Mouse (Mus musculus): ENCODE results near the gene Cyp2b19. TPM values are rescaled to one million over a fixed set of nuclear protein-coding genes. Genes with fewer than 3 reads are reported as not detected.
"Not testable (repeated sequence)": the region's sequence is repeated elsewhere in the genome, so short reads cannot be mapped to it uniquely, and the experiment has no call there.

Gene Cyp2b19
- total RNA-seq (2021) = not detected
- long read RNA-seq, experiment 1 = 0 reads
- long read RNA-seq, experiment 2 = 0 reads

- no peak for DNase-seq (ENCODE audit: low spot score in 2 of 2)
These were observed at the start of gene Cyp2b19 for GRCm38 (mm10) chr7:26756842-26757241. Gene Cyp2b19, plus strand, starts transcription at chr7:26757142.

- no peak for DNase-seq (ENCODE audit: low spot score in 2 of 2)
These were observed 45.9 kb upstream of the Cyp2b19 start for GRCm38 (mm10) chr7:26711061-26711460.

GRCm38 (mm10) chr7:26738940-26739339 lies 18.0 kb upstream of the Cyp2b19 start:
- no peak for DNase-seq (ENCODE audit: low spot score in 2 of 2)

- no peak for DNase-seq (ENCODE audit: low spot score in 2 of 2)
These were observed 13.0 kb upstream of the Cyp2b19 start for GRCm38 (mm10) chr7:26743948-26744347.

GRCm38 (mm10) chr7:26745486-26745885 lies 11.5 kb upstream of the Cyp2b19 start:
- no peak for DNase-seq (ENCODE audit: low spot score in 2 of 2)

GRCm38 (mm10) chr7:26767084-26767483 lies 10.1 kb downstream of the Cyp2b19 start:
- no peak for DNase-seq (ENCODE audit: low spot score in 2 of 2)

- DNase-seq (ENCODE audit: low spot score in 2 of 2) = no peak
These were observed 13.0 kb downstream of the Cyp2b19 start for GRCm38 (mm10) chr7:26769881-26770470.

- DNase-seq (ENCODE audit: low spot score in 2 of 2) = no peak
These were observed 16.1 kb downstream of the Cyp2b19 start for GRCm38 (mm10) chr7:26772866-26773586.

GRCm38 (mm10) chr7:26775866-26776265 lies 18.9 kb downstream of the Cyp2b19 start:
- DNase-seq (ENCODE audit: low spot score in 2 of 2) = no peak

- no peak for DNase-seq (ENCODE audit: low spot score in 2 of 2)
These were observed 20.9 kb downstream of the Cyp2b19 start for GRCm38 (mm10) chr7:26777806-26778205.

GRCm38 (mm10) chr7:26778474-26778873 lies 21.5 kb downstream of the Cyp2b19 start:
- peak; percentile 18 to 44 for DNase-seq (ENCODE audit: low spot score in 2 of 2)

- DNase-seq (ENCODE audit: low spot score in 2 of 2) = peak in 1 of 2 experiments; percentile 3
These were observed 23.0 kb downstream of the Cyp2b19 start for GRCm38 (mm10) chr7:26779799-26780416.

- peak in 1 of 2 experiments; percentile 20 for DNase-seq (ENCODE audit: low spot score in 2 of 2)
These were observed 23.6 kb downstream of the Cyp2b19 start for GRCm38 (mm10) chr7:26780510-26780909.

- no peak for DNase-seq (ENCODE audit: low spot score in 2 of 2)
These were observed 24.2 kb downstream of the Cyp2b19 start for GRCm38 (mm10) chr7:26780998-26781766.

- DNase-seq (ENCODE audit: low spot score in 2 of 2) = no peak
These were observed 24.8 kb downstream of the Cyp2b19 start for GRCm38 (mm10) chr7:26781767-26782131.

GRCm38 (mm10) chr7:26783163-26783562 lies 26.2 kb downstream of the Cyp2b19 start:
- peak in 1 of 2 experiments; percentile 36 for DNase-seq (ENCODE audit: low spot score in 2 of 2)

GRCm38 (mm10) chr7:26786013-26786412 lies 29.1 kb downstream of the Cyp2b19 start:
- DNase-seq (ENCODE audit: low spot score in 2 of 2) = not testable (repeated sequence)

- no peak for DNase-seq (ENCODE audit: low spot score in 2 of 2)
These were observed 33.0 kb downstream of the Cyp2b19 start for GRCm38 (mm10) chr7:26789984-26790383.

- DNase-seq (ENCODE audit: low spot score in 2 of 2) = no peak
These were observed 43.2 kb downstream of the Cyp2b19 start for GRCm38 (mm10) chr7:26800104-26800503.

GRCm38 (mm10) chr7:26800996-26801395 lies 44.1 kb downstream of the Cyp2b19 start:
- DNase-seq (ENCODE audit: low spot score in 2 of 2) = no peak

- DNase-seq (ENCODE audit: low spot score in 2 of 2) = no peak
These were observed 51.6 kb downstream of the Cyp2b19 start, which contains the start of gene Cyp2g1 for GRCm38 (mm10) chr7:26808592-26808991. Gene Cyp2g1, plus strand, starts transcription at chr7:26808892.

All from layer of hippocampus, postnatal 14 days (tissue).